Mouse (Mus musculus) kidney, postnatal 0 days (tissue): ENCODE measurements around the gene Ubl4b. TPM values are rescaled to one million over a fixed set of nuclear protein-coding genes. Genes with fewer than 3 reads are reported as not detected.

Experiments used
- ATAC-seq: fragments of 200-750 bp; cut with Nextera tagmentation; replicated peaks from 2 replicates; pipeline ENCODE4 v1.8.0; 2017; ENCODE audit warnings: low read depth, moderate number of reproducible peaks, moderate TSS enrichment, moderate library complexity; ENCODE audit not compliant: low FRiP score
- DNase-seq: peaks from one replicate; pipeline ENCODE4 v3.0.0-alpha.2; 2016; ENCODE audit warnings: low spot score
- H3K27ac ChIP-seq: fragments of 300-500 bp; sonication (generic); 2 replicates; pipeline ENCODE4 v1.5.1; 2014; ENCODE audit warnings: mild to moderate bottlenecking
- H3K27me3 ChIP-seq: fragments of 300-500 bp; sonication (generic); 2 replicates; pipeline ENCODE4 v1.6.1; 2014; ENCODE audit warnings: low read length, mixed read lengths; ENCODE audit not compliant: insufficient read depth
- H3K36me3 ChIP-seq: fragments of 300-500 bp; sonication (generic); 2 replicates; pipeline ENCODE4 v1.6.1; 2014; ENCODE audit warnings: low read length, mixed read lengths; ENCODE audit not compliant: insufficient read depth
- H3K4me1 ChIP-seq: fragments of 300-500 bp; sonication (generic); replicated peaks from 2 replicates; pipeline ENCODE4 v1.6.1; 2014; ENCODE audit warnings: antibody characterized with exemption, low read length, mixed read lengths; ENCODE audit not compliant: insufficient read depth
- H3K4me2 ChIP-seq: fragments of 300-500 bp; sonication (generic); 2 replicates; pipeline ENCODE4 v1.6.1; 2014; ENCODE audit warnings: mild to moderate bottlenecking, low read length, moderate library complexity, mixed read lengths
- H3K4me3 ChIP-seq: fragments of 300-500 bp; sonication (generic); replicated peaks from 2 replicates; pipeline ENCODE4 v1.5.1; 2014; ENCODE audit warnings: low read depth, low read length
- H3K9ac ChIP-seq: fragments of 300-500 bp; sonication (generic); 2 replicates; pipeline ENCODE4 v1.6.1; 2014; ENCODE audit warnings: low read depth, low read length
- H3K9me3 ChIP-seq: fragments of 300-500 bp; sonication (generic); replicated peaks from 2 replicates; pipeline ENCODE4 v1.6.1; 2016; ENCODE audit warnings: low read length, inconsistent platforms, mixed read lengths
- CTCF ChIP-seq: IDR thresholded peaks from 2 replicates; pipeline ENCODE4 v1.5.1; 2016; ENCODE audit warnings: antibody characterized with exemption, low read depth, mild to moderate bottlenecking, moderate library complexity
- WGBS: fragments of 180-500 bp; shearing (Covaris S2); extraction: QIAGEN DNeasy Blood & Tissue Kit; methylation state at CpG from one replicate; pipeline ENCODE4 v1.1.7; 2014; 5-methylcytosine and 5-hydroxymethylcytosine counted together
- polyA plus RNA-seq: library from polyadenylated mRNA; unstranded; fragments of >200 nt; fragmentation: Nextera tagmentation; extraction: Ambion mirVana; gene quantifications from 2 replicates; pipeline ENCODE4 v1.2.1, GENCODE M21; 2015

Gene Ubl4b
- polyA plus RNA-seq, 1 experiment from 2014 or later: not detected

GRCm38 (mm10) chr3:107545278-107545677 lies 9.6 kb downstream of the Ubl4b start:
- H3K4me2 ChIP-seq: no peak overlapping the region
- H3K36me3 ChIP-seq: no peaks in the 10 kb centered on the region
- no peak overlapping the region for H3K9ac ChIP-seq
- ATAC-seq (no peak), DNase-seq (no peak)
- 0 out of 2 replicates have a peak, but pooled peaks cover 4% of the 10 kb centered on the region for H3K4me1 ChIP-seq
- no peak overlapping the region for H3K27ac ChIP-seq
- H3K9me3 ChIP-seq: no peaks in the 10 kb centered on the region
- WGBS: 40% methylated on average over 5 of the region's 5 CpGs
- peaks cover 44% of the 10 kb centered on the region for H3K27me3 ChIP-seq
- TF ChIP-seq CTCF: no peak
- H3K4me3 ChIP-seq: no peak overlapping the region

- no peak for TF ChIP-seq CTCF
- Histone ChIP-seq H3K4me2 (no peak overlapping the region), H3K9me3 (no peaks in the 10 kb centered on the region), H3K36me3 (no peaks in the 10 kb centered on the region), H3K27ac (no peak overlapping the region), H3K4me1 (0 out of 2 replicates have a peak, but pooled peaks cover 4% of the 10 kb centered on the region), H3K9ac (no peak overlapping the region), H3K27me3 (peaks cover 43% of the 10 kb centered on the region), H3K4me3 (no peak overlapping the region)
- 56% methylated on average over 8 of the region's 8 CpGs for WGBS
- DNase-seq (no peak), ATAC-seq (no peak)
Observed at GRCm38 (mm10) chr3:107543158-107544080, 11.5 kb downstream of the Ubl4b start.

DNA sequence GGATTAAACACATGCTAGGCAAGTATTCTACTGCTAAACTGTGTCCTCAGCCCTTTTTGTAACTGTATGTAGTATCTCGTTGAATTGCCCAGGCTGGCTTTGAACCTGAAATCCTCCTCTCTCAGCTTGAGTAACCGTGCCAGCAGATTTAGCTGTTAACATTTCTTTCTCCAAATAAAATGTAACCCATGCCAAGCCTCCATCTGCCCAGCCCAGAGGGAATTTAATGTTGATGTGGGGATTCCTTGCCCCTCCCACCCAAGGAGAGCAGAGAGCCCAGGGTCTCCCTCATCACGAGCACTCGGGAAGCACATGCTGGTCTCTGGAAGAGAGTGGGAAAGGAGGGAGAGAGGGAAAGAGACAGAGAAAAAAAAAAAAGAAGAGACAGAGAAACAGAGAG lies 12.3 kb downstream of the Ubl4b start:
- no peak for ATAC-seq
- H3K4me3 ChIP-seq: no peak overlapping the region
- no peak overlapping the region for H3K27ac ChIP-seq
- H3K36me3 ChIP-seq: no peaks in the 10 kb centered on the region
- 0 out of 2 replicates have a peak, but pooled peaks cover 4% of the 10 kb centered on the region for H3K4me1 ChIP-seq
- H3K27me3 ChIP-seq: peaks cover 47% of the 10 kb centered on the region
- H3K9ac ChIP-seq: no peak overlapping the region
- no peaks in the 10 kb centered on the region for H3K9me3 ChIP-seq
- 62% methylated on average over 4 of the region's 4 CpGs for WGBS
- no peak for DNase-seq
- TF ChIP-seq CTCF: no peak
- no peak overlapping the region for H3K4me2 ChIP-seq

- ATAC-seq: no peak
- H3K9me3 ChIP-seq: no peaks in the 10 kb centered on the region
- H3K27me3 ChIP-seq: peaks cover 42% of the 10 kb centered on the region; the same call in 1 of the 2 replicates
- H3K36me3 ChIP-seq: no peaks in the 10 kb centered on the region
- DNase-seq: no peak
- TF ChIP-seq CTCF: no peak
- H3K4me2 ChIP-seq: peak overlapping the region; percentile 28
- H3K27ac ChIP-seq: no peak overlapping the region
- H3K4me1 ChIP-seq: no peaks in the 10 kb centered on the region
- 17% methylated on average over 8 of the region's 8 CpGs for WGBS
- no peak overlapping the region for H3K4me3 ChIP-seq
- no peak overlapping the region for H3K9ac ChIP-seq
Observed at GRCm38 (mm10) chr3:107537504-107537889, 17.4 kb downstream of the Ubl4b start.

DNA sequence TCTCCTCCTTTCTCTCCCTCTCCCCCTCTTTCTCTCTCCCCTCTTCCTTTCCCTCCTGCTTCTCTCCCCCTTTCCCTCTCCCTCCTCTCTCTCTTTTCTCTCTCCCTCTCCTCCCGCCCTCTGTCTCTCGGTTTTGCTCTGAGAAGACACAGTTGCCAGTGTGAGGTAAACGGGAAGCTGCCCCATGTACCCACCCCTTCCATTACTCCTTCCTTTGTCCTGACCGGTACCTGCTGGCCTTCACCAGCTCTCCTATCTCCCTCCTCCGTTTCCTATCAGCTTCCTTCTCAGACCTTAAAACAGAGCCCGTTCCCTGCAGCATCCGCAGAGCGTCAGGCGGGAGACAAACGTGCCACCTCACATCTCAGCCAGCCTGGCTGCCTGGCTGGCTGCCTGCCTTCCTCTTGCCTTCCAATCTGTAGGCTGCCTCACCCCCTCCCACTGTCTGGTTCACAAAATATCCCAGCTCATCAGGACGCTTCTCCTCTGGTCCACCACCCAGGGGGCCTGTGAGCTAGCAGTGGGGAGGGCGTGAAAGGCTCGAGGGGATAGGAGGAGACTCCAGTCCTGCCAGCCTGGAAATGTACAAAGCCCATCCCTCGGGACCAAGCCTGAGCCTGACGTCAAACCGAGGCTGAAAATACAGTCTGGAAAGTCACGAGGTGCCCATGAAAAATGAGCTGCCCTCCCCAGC lies 17.9 kb downstream of the Ubl4b start:
- Histone ChIP-seq H3K4me3 (0 out of 2 replicates have a peak overlapping the region, but pooled peaks have one; percentile 7), H3K4me2 (peak overlapping the region; percentile 28), H3K27me3 (peaks cover 37% of the 10 kb centered on the region; the same call in 1 of the 2 replicates), H3K9ac (no peak overlapping the region), H3K36me3 (no peaks in the 10 kb centered on the region), H3K27ac (no peak overlapping the region), H3K4me1 (no peaks in the 10 kb centered on the region), H3K9me3 (no peaks in the 10 kb centered on the region)
- WGBS: 3% methylated on average over 17 of the region's 17 CpGs
- no peak for TF ChIP-seq CTCF
- ATAC-seq: 0 out of 2 replicates have a peak, but pooled peaks have one; percentile 49
- DNase-seq: peak; percentile 38

DNA sequence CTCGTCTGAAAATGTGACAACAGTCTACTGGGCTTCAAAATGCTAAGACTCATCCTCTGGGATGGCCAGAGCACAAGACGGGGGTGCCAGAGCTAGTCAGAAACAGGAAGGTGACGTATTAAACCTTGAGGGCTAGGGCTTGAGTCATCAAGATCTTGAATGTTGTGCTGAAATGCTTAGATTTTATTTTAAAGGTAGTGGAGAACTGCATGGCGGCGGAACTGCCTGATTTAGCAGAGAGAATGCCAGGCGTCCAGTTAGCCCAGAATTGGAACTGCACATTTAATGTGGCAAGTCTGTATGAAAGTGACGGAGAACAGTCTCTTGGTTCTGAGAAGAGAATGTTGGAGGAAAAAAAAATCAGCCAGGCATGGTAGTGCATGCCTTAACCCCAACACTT lies 19.9 kb downstream of the Ubl4b start:
- Histone ChIP-seq H3K9ac (no peak overlapping the region), H3K27ac (no peak overlapping the region), H3K4me1 (no peaks in the 10 kb centered on the region), H3K27me3 (peaks cover 24% of the 10 kb centered on the region; the same call in 1 of the 2 replicates), H3K4me2 (no peak overlapping the region), H3K36me3 (no peaks in the 10 kb centered on the region), H3K9me3 (no peaks in the 10 kb centered on the region), H3K4me3 (no peak overlapping the region)
- ATAC-seq: no peak
- 84% methylated on average over 7 of the region's 7 CpGs for WGBS
- no peak for DNase-seq
- no peak for TF ChIP-seq CTCF
